Mouse (Mus musculus) erythroid progenitor cell, adult 5-6 weeks (primary cell): ENCODE measurements around the gene Ldlrad2. TPM values are rescaled to one million over a fixed set of nuclear protein-coding genes. Genes with fewer than 3 reads are reported as not detected.
A peak's percentile ranks its signal among the peaks of the same experiment; 100 is the strongest.
"Not testable (repeated sequence)": the region's sequence is repeated elsewhere in the genome, so short reads cannot be mapped to it uniquely, and the experiment has no call there.

Experiments used
- ATAC-seq: replicated peaks from 2 replicates; pipeline ENCODE4 v1.8.0; 2016; ENCODE audit warnings: moderate number of reproducible peaks, mild to moderate bottlenecking, moderate TSS enrichment, inconsistent platforms; ENCODE audit not compliant: poor library complexity, low FRiP score, severe bottlenecking
- total RNA-seq, 2 experiments: library from RNA; stranded (forward) in 1 of 2; stranded (reverse) in 1 of 2; fragments of 150-400 nt in 1 of 2; fragments of 186-747, 209-891 nt in 1 of 2; gene quantifications; 2 replicates each; pipeline versions ENCODE4 v1.2.3 to v1.2.4; 2015 to 2017; ENCODE audit warnings: low replicate concordance in 2 of 2

Gene Ldlrad2
- not detected in 2 replicates for total RNA-seq (2015; ENCODE audit: low replicate concordance)
- total RNA-seq (2017; ENCODE audit: low replicate concordance) = not detected in 2 replicates

- no peak for ATAC-seq
Measured at GRCm38 (mm10) chr4:137574469-137574868, at the start of gene Ldlrad2. Gene Ldlrad2, minus strand, starts transcription at chr4:137574569.

- no peak for ATAC-seq
Measured at GRCm38 (mm10) chr4:137622847-137623246, 48.5 kb upstream of the Ldlrad2 start.

GRCm38 (mm10) chr4:137610256-137610655 lies 35.9 kb upstream of the Ldlrad2 start:
- no peak for ATAC-seq

- no peak; the same call in 1 of the 2 replicates for ATAC-seq
Measured at GRCm38 (mm10) chr4:137609702-137610101, 35.3 kb upstream of the Ldlrad2 start.

GRCm38 (mm10) chr4:137609281-137609680 lies 34.9 kb upstream of the Ldlrad2 start:
- ATAC-seq = no peak

GRCm38 (mm10) chr4:137607023-137607422 lies 32.7 kb upstream of the Ldlrad2 start:
- ATAC-seq = no peak

GRCm38 (mm10) chr4:137603449-137604171 lies 29.2 kb upstream of the Ldlrad2 start:
- ATAC-seq = no peak

GRCm38 (mm10) chr4:137598577-137598976 lies 24.2 kb upstream of the Ldlrad2 start:
- no peak for ATAC-seq

- no peak for ATAC-seq
Measured at GRCm38 (mm10) chr4:137597098-137597630, 22.8 kb upstream of the Ldlrad2 start.

GRCm38 (mm10) chr4:137594496-137595270 lies 20.3 kb upstream of the Ldlrad2 start:
- peak; percentile 54 for ATAC-seq

- ATAC-seq = peak; percentile 89
Measured at GRCm38 (mm10) chr4:137593601-137594495, 19.5 kb upstream of the Ldlrad2 start, which contains the start of gene Usp48. Gene Usp48, plus strand, starts transcription at chr4:137593755.

- ATAC-seq = no peak
Measured at GRCm38 (mm10) chr4:137590961-137591360, 16.6 kb upstream of the Ldlrad2 start.

- no peak for ATAC-seq
Measured at GRCm38 (mm10) chr4:137589586-137589985, 15.2 kb upstream of the Ldlrad2 start.

GRCm38 (mm10) chr4:137589095-137589494 lies 14.7 kb upstream of the Ldlrad2 start:
- not testable (repeated sequence) for ATAC-seq

GRCm38 (mm10) chr4:137581815-137582214 lies 7.4 kb upstream of the Ldlrad2 start:
- peak; percentile 67; the same call in 1 of the 2 replicates for ATAC-seq

GRCm38 (mm10) chr4:137580299-137580698 lies 5.9 kb upstream of the Ldlrad2 start:
- no peak for ATAC-seq

- ATAC-seq = no peak
Measured at GRCm38 (mm10) chr4:137579789-137580188, 5.4 kb upstream of the Ldlrad2 start.

- ATAC-seq = peak; percentile 47; the same call in 1 of the 2 replicates
Measured at GRCm38 (mm10) chr4:137578181-137578845, 3.9 kb upstream of the Ldlrad2 start.

GRCm38 (mm10) chr4:137577486-137577885 lies 3.1 kb upstream of the Ldlrad2 start:
- no peak for ATAC-seq
